Mouse (Mus musculus): ENCODE data around the gene Calhm4.
"Not testable (repeated sequence)": the region's sequence is repeated elsewhere in the genome, so short reads cannot be mapped to it uniquely, and the experiment has no call there.

The Calhm4 gene

DNA sequence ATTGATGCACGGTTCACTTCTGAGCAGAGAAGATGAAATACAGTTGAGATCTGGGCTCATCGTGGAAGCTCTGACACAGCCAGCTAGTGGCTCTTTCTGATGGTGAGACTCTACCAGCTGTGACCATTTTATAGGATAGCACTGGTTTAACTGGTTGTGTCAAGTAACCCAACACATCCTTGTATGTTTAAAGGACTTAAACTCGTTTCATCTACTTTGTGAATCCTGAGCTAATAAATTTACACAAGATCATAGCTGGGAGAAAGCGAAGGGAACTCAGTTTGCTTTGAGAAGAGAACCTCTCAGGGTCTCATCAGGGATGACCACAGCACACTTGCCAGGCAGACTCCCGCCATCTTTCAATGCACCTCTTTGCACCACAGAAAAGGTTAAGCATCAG is at the start of gene Calhm4:
TSS of gene Calhm4 (minus strand) at position 101 of the 400 bp plus-strand sequence.
- no peak for DNase-seq (ENCODE audit: low spot score in 2 of 2)

DNA sequence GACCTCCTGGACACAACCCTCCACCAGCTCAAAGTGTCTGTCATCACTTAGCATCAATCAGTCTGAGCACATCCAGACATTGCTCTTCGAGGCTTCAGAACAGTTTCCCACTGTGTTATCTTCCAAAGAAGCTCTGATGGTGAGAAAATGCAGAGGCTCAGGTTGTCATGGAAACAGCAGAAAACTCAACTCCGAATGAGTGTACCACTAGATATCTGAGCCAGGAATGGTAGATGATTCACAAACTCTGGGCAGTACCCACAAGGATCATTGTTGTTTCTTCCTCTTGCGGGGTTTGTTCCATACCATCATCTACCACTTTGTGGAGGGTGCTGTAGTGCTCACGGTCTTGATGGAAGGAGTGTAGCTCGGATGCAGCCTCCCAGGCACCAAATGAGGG is 47.8 kb upstream of the Calhm4 start:
- peak; percentile 38 to 75 for DNase-seq (ENCODE audit: low spot score in 2 of 2)

DNA sequence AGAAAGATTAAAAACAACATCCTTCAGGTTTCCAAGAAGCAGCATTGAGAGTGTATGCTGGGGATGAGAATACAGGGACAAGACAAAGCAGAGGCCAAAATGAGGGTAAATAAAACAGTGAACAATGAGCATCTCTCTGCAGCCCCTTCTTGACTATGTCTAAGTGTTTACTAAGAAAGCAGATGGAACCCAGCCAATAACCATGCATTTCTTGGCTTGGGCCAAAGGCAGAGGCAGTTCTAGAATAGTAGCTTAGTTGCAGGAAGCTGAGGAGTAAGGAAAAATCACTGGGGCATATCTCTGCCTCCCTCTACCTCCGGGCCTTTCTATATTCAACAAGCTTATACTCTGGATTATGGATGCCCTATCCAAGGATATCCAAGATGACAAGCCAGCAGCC is 46.4 kb upstream of the Calhm4 start:
- DNase-seq (ENCODE audit: low spot score in 2 of 2): no peak

DNA sequence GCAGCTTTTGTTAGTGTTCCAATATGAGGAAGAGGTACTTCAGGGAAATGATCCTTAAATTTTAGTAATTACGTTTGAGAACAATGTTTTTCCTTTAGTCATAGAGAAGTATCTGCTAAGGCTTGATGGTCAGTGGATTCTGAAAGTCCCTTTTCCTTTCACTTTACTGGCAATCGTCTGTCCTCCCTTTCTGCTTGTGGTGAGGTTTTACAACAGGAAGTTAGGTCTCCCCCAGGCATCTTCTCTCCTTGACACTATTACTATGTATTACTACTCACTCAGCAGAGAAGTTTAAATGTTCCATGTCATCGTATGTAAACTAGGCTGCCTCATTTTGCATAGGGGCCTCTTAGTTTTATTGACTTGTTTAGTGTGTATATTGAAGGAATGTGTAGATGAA is 45.4 kb upstream of the Calhm4 start:
- no peak for DNase-seq (ENCODE audit: low spot score in 2 of 2)

GRCm38 (mm10) chr10:34088515-34088914 is 44.4 kb upstream of the Calhm4 start:
- no peak for DNase-seq (ENCODE audit: low spot score in 2 of 2)

DNA sequence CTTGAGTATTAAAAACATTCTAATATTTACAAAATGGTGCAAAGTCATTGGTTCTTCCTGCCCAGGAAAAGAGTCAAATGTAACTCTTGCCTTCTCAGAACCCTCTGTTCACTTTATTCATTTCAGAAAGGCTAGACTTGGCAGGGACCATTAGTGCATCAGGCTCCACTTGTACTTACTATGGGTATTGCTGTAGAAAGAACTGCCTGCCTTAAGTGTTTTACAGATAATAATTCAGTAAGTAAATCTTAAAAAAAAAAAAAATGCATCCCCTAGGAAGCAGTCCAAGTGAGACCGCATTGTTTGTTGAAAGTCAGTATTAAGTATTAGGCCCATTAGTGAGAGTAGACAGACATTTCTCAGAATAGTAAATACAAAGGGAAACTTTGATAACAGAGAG is 42.4 kb upstream of the Calhm4 start:
- DNase-seq (ENCODE audit: low spot score in 2 of 2): no peak

GRCm38 (mm10) chr10:34074522-34075200 is 30.6 kb upstream of the Calhm4 start:
- no peak for DNase-seq (ENCODE audit: low spot score in 2 of 2)

DNA sequence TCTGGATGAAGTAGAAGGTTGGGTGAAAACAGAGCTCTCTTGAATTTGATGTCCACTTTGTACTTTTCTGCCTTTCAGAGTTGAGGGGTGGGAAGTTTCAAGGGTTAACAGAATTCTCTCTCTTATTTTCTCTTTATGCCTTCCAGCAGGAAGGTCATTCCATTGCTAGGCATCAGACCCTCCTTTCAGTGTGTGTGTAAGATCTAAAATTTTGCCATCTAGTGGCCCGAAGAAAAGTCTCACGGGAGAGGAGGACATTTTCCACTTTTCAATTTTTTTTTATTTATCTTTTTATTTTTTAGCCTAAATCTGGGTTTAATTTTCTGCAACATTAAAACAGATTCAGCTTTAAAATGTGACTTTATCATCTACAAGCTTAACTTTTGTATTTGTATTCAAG is 27.5 kb upstream of the Calhm4 start:
- no peak for DNase-seq (ENCODE audit: low spot score in 2 of 2)

GRCm38 (mm10) chr10:34070999-34071492 is 26.9 kb upstream of the Calhm4 start:
- no peak for DNase-seq (ENCODE audit: low spot score in 2 of 2)

GRCm38 (mm10) chr10:34069606-34070005 is 25.5 kb upstream of the Calhm4 start:
- DNase-seq (ENCODE audit: low spot score in 2 of 2): no peak

GRCm38 (mm10) chr10:34066591-34066990 is 22.5 kb upstream of the Calhm4 start:
- DNase-seq (ENCODE audit: low spot score in 2 of 2): no peak

- no peak for DNase-seq (ENCODE audit: low spot score in 2 of 2)
Measured at GRCm38 (mm10) chr10:34053987-34054386, 9.9 kb upstream of the Calhm4 start.

DNA sequence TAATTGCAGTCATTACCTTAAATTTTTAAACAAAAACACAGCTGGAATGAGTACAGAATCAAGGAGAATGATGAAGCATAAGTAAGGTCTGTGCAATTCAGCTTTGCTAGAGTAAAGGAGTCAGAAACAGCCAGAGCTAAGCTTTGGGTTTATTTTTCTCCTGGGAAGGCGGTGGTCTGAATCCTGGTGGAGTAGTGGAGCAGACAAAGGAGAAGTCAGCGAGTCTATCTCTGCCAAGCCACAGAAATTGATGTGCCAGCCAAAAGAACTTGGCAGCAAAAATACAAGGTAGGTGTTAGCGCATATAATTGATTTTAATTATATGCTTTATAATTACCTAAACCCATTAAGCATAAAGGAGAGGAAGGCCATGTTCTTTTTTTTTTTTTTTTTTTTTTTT is 6.7 kb downstream of the Calhm4 start, which contains the start of gene Trappc3l:
TSS of gene Trappc3l (plus strand) at position 197 of the 400 bp plus-strand sequence.
- DNase-seq (ENCODE audit: low spot score in 2 of 2): no peak

GRCm38 (mm10) chr10:34036587-34036986 is 7.5 kb downstream of the Calhm4 start:
- DNase-seq (ENCODE audit: low spot score in 2 of 2): peak in 1 of 2 experiments; percentile 54

DNA sequence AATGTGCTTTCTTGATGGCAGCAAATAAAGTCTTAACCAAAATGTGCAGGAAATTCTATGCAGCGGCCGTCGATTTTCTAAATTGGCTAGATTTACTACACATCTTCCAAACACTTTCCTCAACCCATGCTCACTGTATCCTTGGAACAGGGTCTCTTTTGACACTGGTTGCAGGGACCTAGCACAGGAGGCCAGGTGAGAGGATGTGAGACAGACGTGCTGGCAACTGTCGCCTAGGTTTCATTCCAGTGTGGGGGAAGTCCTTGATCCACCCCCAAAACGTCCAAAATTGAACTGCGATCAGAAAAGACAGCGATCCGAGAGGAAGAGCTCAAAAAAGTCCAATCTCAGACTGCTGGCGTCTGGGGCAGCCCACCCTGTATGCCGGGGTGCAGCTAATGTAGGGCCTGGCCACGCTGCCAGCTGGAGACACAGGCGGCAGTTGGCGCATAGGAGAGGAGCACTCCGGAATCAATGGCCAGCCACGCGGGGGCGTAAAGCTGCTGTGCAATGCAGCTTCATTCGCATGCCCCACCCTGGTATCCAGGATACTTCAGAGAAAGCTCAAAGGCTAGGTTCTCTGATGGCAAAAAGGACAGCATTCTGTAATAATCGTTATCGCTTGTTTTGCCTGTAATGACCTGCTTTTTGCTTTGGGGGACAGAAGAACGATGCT is 10.3 kb downstream of the Calhm4 start:
- peak; percentile 84 to 87 for DNase-seq (ENCODE audit: low spot score in 2 of 2)

DNA sequence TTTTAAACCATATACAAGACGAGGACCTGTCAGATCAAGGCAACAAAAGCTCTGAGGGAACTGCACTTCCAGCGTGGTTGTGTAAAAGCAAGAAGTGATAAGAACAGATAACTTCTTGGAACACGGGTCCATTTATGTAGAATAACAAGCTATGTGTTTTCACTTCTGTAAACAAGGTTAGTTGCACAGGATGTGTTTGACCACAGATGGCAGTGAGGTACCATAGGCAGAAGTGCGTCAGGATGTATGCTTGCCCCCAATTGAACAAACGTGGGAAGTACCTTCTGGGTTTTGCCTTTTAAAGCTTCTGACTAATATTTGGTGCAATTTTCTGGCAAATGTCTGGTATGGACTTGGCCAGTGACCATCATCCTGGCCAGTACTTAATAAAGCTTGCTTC is 13.8 kb downstream of the Calhm4 start:
- DNase-seq (ENCODE audit: low spot score in 2 of 2): no peak

- DNase-seq (ENCODE audit: low spot score in 2 of 2): peak; percentile 99
Measured at GRCm38 (mm10) chr10:34019302-34020075, 24.6 kb downstream of the Calhm4 start, which contains the start of gene Rwdd1. Gene Rwdd1 (minus strand): TSS chr10:34019624.

GRCm38 (mm10) chr10:34018746-34019301 is 25.3 kb downstream of the Calhm4 start:
- peak; percentile 24 to 34 for DNase-seq (ENCODE audit: low spot score in 2 of 2)

DNA sequence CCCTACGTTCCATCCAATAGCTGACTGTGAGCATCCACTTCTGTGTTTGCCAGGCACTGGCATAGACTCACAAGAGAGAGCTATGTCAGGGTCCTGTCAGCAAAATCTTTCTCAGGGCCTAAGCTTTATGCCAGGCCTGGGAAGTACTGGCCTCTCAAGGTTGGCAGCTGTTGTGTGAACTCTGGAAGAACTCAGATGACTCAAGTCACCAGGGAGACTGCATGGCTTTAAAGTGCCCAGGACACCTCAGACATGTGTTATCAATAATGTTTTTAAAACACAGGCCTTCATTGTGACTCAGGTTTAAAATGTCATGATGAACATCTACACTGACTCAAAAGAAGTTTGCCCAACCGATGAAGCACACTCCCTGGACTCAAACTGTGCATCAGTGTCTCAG is 30.9 kb downstream of the Calhm4 start:
- no peak for DNase-seq (ENCODE audit: low spot score in 2 of 2)

DNA sequence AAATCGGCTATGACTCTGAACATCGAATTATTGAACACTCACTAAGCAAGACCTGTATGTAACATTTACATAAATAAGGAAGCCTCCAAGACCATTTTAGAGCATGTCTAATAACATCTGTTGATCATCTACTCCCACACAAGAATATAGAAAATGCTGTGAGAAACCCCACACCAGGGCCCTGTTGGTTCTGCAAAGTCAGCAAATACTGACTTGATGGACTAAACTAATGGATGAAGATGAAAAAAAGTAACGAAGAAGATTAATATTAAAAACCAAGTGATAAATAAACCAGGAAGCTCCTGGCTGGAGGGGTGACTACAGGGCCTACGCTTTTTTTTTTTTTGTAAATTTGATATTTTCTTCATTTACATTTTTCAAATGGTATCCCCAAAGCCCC is 31.5 kb downstream of the Calhm4 start:
- no peak for DNase-seq (ENCODE audit: low spot score in 2 of 2)

GRCm38 (mm10) chr10:33998397-33998796 is 45.7 kb downstream of the Calhm4 start:
- no peak for DNase-seq (ENCODE audit: low spot score in 2 of 2)

GRCm38 (mm10) chr10:33996686-33997085 is 47.4 kb downstream of the Calhm4 start:
- not testable (repeated sequence) for DNase-seq (ENCODE audit: low spot score in 2 of 2)

All from right cerebral cortex, postnatal 10 days (tissue).